ENCODE assay signal across 8 mouse cellular contexts in genomic region chr11:20445061-20445902, GRCm38 (mm10).
A peak's percentile ranks its signal among the peaks of the same experiment; 100 is the strongest.
DNase-seq lines count a peak whose midpoint lies in the region; ATAC-seq and TF ChIP-seq lines count a peak whose summit lies in the region.

No protein-coding gene starts in this region.

- no peaks in the 10 kb centered on the region for H3K9me3 ChIP-seq in embryonic facial prominence, embryonic 13.5 days
- H3K9me3 ChIP-seq in limb, embryonic 10.5 days (replicated peaks): no peaks in the 10 kb centered on the region
- 0 out of 2 replicates have a peak, but pooled peaks cover 3% of the 10 kb centered on the region for H3K9me3 ChIP-seq in neural tube, embryonic 15.5 days (replicated peaks)

- peak overlapping the region; percentile 44 for H3K4me3 ChIP-seq in layer of hippocampus, adult 2 months
- H3K4me3 ChIP-seq in embryonic facial prominence, embryonic 13.5 days: peak overlapping the region; percentile 37
- peak overlapping the region; percentile 41 for H3K4me3 ChIP-seq in limb, embryonic 10.5 days
- H3K4me3 ChIP-seq in neural tube, embryonic 15.5 days (replicated peaks): peak overlapping the region; percentile 25

- H3K9ac ChIP-seq in embryonic facial prominence, embryonic 13.5 days: peak overlapping the region; percentile 67
- peak overlapping the region; percentile 15; the same call in 1 of the 2 replicates for H3K9ac ChIP-seq in neural tube, embryonic 15.5 days (replicated peaks)

- no peak overlapping the region; the same call in 1 of the 2 replicates for H3K27ac ChIP-seq in layer of hippocampus, adult 2 months
- no peak overlapping the region for H3K27ac ChIP-seq in embryonic facial prominence, embryonic 13.5 days
- H3K27ac ChIP-seq in limb, embryonic 10.5 days: peak overlapping the region; percentile 21; the same call in 1 of the 2 replicates
- no peak overlapping the region for H3K27ac ChIP-seq in neural tube, embryonic 15.5 days (replicated peaks)

- no peaks in the 10 kb centered on the region for H3K27me3 ChIP-seq in embryonic facial prominence, embryonic 13.5 days
- no peaks in the 10 kb centered on the region for H3K27me3 ChIP-seq in limb, embryonic 10.5 days (ENCODE audit: low read depth, poor library complexity, severe bottlenecking)
- no peaks in the 10 kb centered on the region for H3K27me3 ChIP-seq in neural tube, embryonic 15.5 days (replicated peaks)

- DNase-seq in layer of hippocampus, adult 2 months (ENCODE audit: low spot score in 2 of 2): no peak
- no peak for DNase-seq in layer of hippocampus, postnatal 14 days (ENCODE audit: low spot score in 2 of 2)
- DNase-seq in limb, embryonic 10.5 days (ENCODE audit: low spot score): no peak
- DNase-seq in c-Kit-positive CD71-positive TER-119-positive erythroid progenitor cells, embryonic 14.5 days (ENCODE audit: low spot score): no peak
- no peak for DNase-seq in thymus, postnatal 4 days
- no peak for DNase-seq in natural killer cell, adult 2 months (ENCODE audit: low spot score in 2 of 2)

- no peaks in the 10 kb centered on the region for H3K36me3 ChIP-seq in embryonic facial prominence, embryonic 13.5 days
- H3K36me3 ChIP-seq in limb, embryonic 10.5 days: no peaks in the 10 kb centered on the region
- no peaks in the 10 kb centered on the region for H3K36me3 ChIP-seq in neural tube, embryonic 15.5 days

- H3K4me1 ChIP-seq in embryonic facial prominence, embryonic 13.5 days: peaks cover 15% of the 10 kb centered on the region
- peaks cover 13% of the 10 kb centered on the region for H3K4me1 ChIP-seq in limb, embryonic 10.5 days
- peaks cover 16% of the 10 kb centered on the region for H3K4me1 ChIP-seq in neural tube, embryonic 15.5 days

- 10% methylated on average over 18 of the region's 18 CpGs for WGBS in embryonic facial prominence, embryonic 13.5 days
- 13% methylated on average over 17 of the region's 18 CpGs for WGBS in limb, embryonic 10.5 days
- WGBS in neural tube, embryonic 15.5 days: 11% methylated on average over 18 of the region's 18 CpGs

- H3K4me2 ChIP-seq in embryonic facial prominence, embryonic 13.5 days: peak overlapping the region; percentile 70
- peak overlapping the region; percentile 54 for H3K4me2 ChIP-seq in neural tube, embryonic 15.5 days

- no peak for ATAC-seq in embryonic facial prominence, embryonic 13.5 days (ENCODE audit: insufficient number of reproducible peaks, insufficient read depth, low FRiP score, low TSS enrichment, low read depth)
- peak; percentile 45 for ATAC-seq in neural tube, embryonic 15.5 days (ENCODE audit: low FRiP score)

- no peak for TF ChIP-seq CTCF in layer of hippocampus, adult 2 months (conservative IDR thresholded peaks at IDR 0.05)
